Mouse (Mus musculus): ENCODE measurements around the gene Plaur. TPM values are rescaled to one million over a fixed set of nuclear protein-coding genes. Genes with fewer than 3 reads are reported as not detected.

Plaur gene
- polyA plus RNA-seq (2011; ENCODE audit: insufficient read depth, insufficient read length, low replicate concordance, missing spikeins): 31.6 and 85.4 TPM in 2 replicates

DNA sequence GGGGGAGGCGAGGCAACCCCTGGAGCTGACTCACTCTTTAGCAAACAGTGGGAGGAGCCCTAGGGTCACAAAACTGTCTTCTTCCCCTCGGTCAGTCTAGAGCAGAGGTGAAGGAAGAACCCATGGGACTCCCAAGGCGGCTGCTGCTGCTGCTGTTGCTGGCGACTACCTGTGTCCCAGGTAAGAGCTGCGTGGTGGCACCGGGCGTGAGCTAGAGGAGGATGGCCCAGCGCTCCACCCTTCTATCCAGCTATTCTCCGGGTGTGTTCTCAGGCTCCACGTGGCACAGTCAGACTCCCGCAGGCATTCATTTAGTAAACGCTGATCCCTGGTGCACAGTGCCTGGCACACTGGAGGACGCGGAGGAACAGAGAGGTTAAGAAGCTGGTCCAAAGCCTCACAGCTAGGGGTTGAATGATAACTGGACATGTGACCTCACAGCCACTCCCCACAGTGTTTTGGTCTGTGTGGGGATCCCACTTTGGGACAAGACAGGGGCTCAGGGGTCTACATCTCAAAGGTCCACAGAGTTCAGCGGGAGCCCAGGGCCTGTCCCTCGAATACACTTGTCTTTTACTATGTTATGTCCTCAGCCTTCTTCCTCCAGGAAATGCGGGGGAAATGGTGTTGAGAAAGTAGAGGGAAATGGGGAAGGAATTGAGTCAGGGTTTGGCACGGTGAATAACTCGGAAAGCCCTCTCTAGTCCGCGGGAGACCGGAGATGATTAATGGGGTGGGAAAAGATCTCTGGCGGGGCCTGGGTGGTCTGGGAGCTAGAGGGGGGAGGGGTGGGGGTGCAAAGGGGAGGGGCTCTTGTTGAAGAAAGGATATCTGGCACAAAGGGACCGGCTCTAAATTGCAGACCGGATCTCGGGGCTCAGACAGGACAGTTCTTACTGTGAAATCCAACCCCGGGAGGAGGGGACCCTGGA, at the start of gene Plaur:
TSS of gene Plaur (plus strand) at position 97 of the 932 bp plus-strand sequence.
- H3K27ac ChIP-seq (ENCODE audit: control insufficient read depth, insufficient read depth, low read depth, low read length, poor library complexity): peak within 1 kb of the TSS; percentile 90
- WGBS: under 1% methylated on average over 27 of the region's 27 CpGs
- no peak for TF ChIP-seq CTCF (IDR thresholded peaks at IDR 0.05; ENCODE audit: control insufficient read depth, insufficient read depth, low read length)
- TF ChIP-seq POLR2A (IDR thresholded peaks at IDR 0.05; ENCODE audit: borderline replicate concordance, control insufficient read depth, low read depth, low read length): peak; percentile 90

GRCm38 (mm10) chr7:24413630-24414029, 48.7 kb upstream of the Plaur start:
- TF ChIP-seq POLR2A (IDR thresholded peaks at IDR 0.05; ENCODE audit: borderline replicate concordance, control insufficient read depth, low read depth, low read length): no peak
- TF ChIP-seq CTCF (IDR thresholded peaks at IDR 0.05; ENCODE audit: control insufficient read depth, insufficient read depth, low read length): no peak
- WGBS: 68% methylated on average over 3 of the region's 3 CpGs
- Histone ChIP-seq H3K4me1 (ENCODE audit: control insufficient read depth, insufficient read depth, low read length) (no peaks in the 10 kb centered on the region; the same call in 1 of the 2 replicates), H3K4me3 (replicated peaks; ENCODE audit: control insufficient read depth, low read depth, low read length) (no peak overlapping the region), H3K27ac (ENCODE audit: control insufficient read depth, insufficient read depth, low read depth, low read length, poor library complexity) (no peak overlapping the region; the same call in 1 of the 2 replicates)

More for the DNA sequence above, at the start of gene Plaur:
- H3K4me1 ChIP-seq (ENCODE audit: control insufficient read depth, insufficient read depth, low read length): peaks cover 8% of the 10 kb centered on the region
- H3K4me3 ChIP-seq (replicated peaks; ENCODE audit: control insufficient read depth, low read depth, low read length): peak within 1 kb of the TSS; percentile 87

DNA sequence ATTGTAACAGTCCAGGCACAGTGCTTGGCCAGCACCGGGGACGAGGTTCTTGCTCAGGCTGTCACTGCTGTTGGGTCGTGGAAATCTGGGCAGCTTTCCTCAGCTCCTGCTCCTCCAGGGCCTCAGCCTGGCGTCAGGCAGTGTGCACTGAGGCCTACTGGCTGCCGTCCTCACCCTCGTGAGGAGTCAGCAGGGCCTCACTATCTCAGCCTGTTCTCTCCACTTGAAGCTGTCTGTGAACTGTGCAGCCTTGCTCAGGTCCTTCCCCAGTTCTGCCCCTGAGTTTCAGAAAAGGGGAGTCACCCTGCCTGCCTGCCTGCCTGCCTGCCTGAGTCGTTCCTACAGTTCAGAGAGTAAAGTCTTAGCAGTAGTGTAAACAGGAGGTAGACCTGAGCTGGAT, 47.0 kb upstream of the Plaur start:
- Histone ChIP-seq H3K4me3 (replicated peaks; ENCODE audit: control insufficient read depth, low read depth, low read length) (no peak overlapping the region), H3K27ac (ENCODE audit: control insufficient read depth, insufficient read depth, low read depth, low read length, poor library complexity) (no peak overlapping the region), H3K4me1 (ENCODE audit: control insufficient read depth, insufficient read depth, low read length) (no peaks in the 10 kb centered on the region; the same call in 1 of the 2 replicates)
- 84% methylated on average over 7 of the region's 7 CpGs for WGBS
- TF ChIP-seq POLR2A (IDR thresholded peaks at IDR 0.05; ENCODE audit: borderline replicate concordance, control insufficient read depth, low read depth, low read length) (no peak), CTCF (IDR thresholded peaks at IDR 0.05; ENCODE audit: control insufficient read depth, insufficient read depth, low read length) (no peak)

DNA sequence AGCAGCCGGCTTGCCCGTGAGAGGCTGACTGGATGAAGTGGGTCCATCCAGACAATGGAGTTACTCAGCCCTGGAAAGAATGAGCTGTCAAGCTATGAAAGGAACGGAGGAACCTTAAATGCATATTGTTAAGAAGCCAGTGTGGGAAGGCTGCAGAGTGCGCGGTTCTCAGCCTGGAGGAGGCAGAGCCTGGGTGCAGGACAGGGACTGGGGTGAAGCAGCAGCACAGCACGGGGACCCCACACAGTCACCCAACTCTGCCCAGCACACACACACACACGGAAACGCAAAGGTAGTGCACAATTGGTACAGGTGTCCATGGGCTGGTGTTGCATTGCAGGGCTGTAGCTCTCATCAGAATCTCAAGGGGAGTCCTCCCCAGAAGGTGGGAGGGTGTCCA, 42.7 kb upstream of the Plaur start:
- Histone ChIP-seq H3K27ac (ENCODE audit: control insufficient read depth, insufficient read depth, low read depth, low read length, poor library complexity) (no peak overlapping the region), H3K4me1 (ENCODE audit: control insufficient read depth, insufficient read depth, low read length) (no peaks in the 10 kb centered on the region), H3K4me3 (replicated peaks; ENCODE audit: control insufficient read depth, low read depth, low read length) (no peak overlapping the region)
- 93% methylated on average over 8 of the region's 8 CpGs for WGBS
- TF ChIP-seq POLR2A (IDR thresholded peaks at IDR 0.05; ENCODE audit: borderline replicate concordance, control insufficient read depth, low read depth, low read length): no peak
- no peak for TF ChIP-seq CTCF (IDR thresholded peaks at IDR 0.05; ENCODE audit: control insufficient read depth, insufficient read depth, low read length)

GRCm38 (mm10) chr7:24421648-24422047, 40.6 kb upstream of the Plaur start:
- Histone ChIP-seq H3K27ac (ENCODE audit: control insufficient read depth, insufficient read depth, low read depth, low read length, poor library complexity) (no peak overlapping the region), H3K4me3 (replicated peaks; ENCODE audit: control insufficient read depth, low read depth, low read length) (no peak overlapping the region), H3K4me1 (ENCODE audit: control insufficient read depth, insufficient read depth, low read length) (no peaks in the 10 kb centered on the region)
- 84% methylated on average over 7 of the region's 7 CpGs for WGBS
- TF ChIP-seq CTCF (IDR thresholded peaks at IDR 0.05; ENCODE audit: control insufficient read depth, insufficient read depth, low read length): no peak
- TF ChIP-seq POLR2A (IDR thresholded peaks at IDR 0.05; ENCODE audit: borderline replicate concordance, control insufficient read depth, low read depth, low read length): no peak

GRCm38 (mm10) chr7:24422251-24422650, 40.0 kb upstream of the Plaur start:
- TF ChIP-seq CTCF (IDR thresholded peaks at IDR 0.05; ENCODE audit: control insufficient read depth, insufficient read depth, low read length): no peak
- TF ChIP-seq POLR2A (IDR thresholded peaks at IDR 0.05; ENCODE audit: borderline replicate concordance, control insufficient read depth, low read depth, low read length): no peak
- Histone ChIP-seq H3K27ac (ENCODE audit: control insufficient read depth, insufficient read depth, low read depth, low read length, poor library complexity) (no peak overlapping the region), H3K4me3 (replicated peaks; ENCODE audit: control insufficient read depth, low read depth, low read length) (no peak overlapping the region), H3K4me1 (ENCODE audit: control insufficient read depth, insufficient read depth, low read length) (no peaks in the 10 kb centered on the region)
- 88% methylated on average over 8 of the region's 8 CpGs for WGBS

GRCm38 (mm10) chr7:24423107-24423763, 39.0 kb upstream of the Plaur start:
- Histone ChIP-seq H3K27ac (ENCODE audit: control insufficient read depth, insufficient read depth, low read depth, low read length, poor library complexity) (no peak overlapping the region), H3K4me3 (replicated peaks; ENCODE audit: control insufficient read depth, low read depth, low read length) (no peak overlapping the region), H3K4me1 (ENCODE audit: control insufficient read depth, insufficient read depth, low read length) (no peaks in the 10 kb centered on the region)
- TF ChIP-seq CTCF (IDR thresholded peaks at IDR 0.05; ENCODE audit: control insufficient read depth, insufficient read depth, low read length) (no peak), POLR2A (IDR thresholded peaks at IDR 0.05; ENCODE audit: borderline replicate concordance, control insufficient read depth, low read depth, low read length) (no peak)
- 88% methylated on average over 15 of the region's 15 CpGs for WGBS

All from bone marrow, adult 2 months (tissue).